Mouse (Mus musculus) ovary, postnatal 36 days (tissue): Measurements from ENCODE around the gene Bud13.
"Not testable (repeated sequence)": the region's sequence is repeated elsewhere in the genome, so short reads cannot be mapped to it uniquely, and the experiment has no call there.

ENCODE experiments used
- DNase-seq: peaks from one replicate; pipeline ENCODE4 v3.0.0; 2022; ENCODE audit warnings: low spot score, mixed read lengths

Gene Bud13

GRCm38 (mm10) chr9:46302142-46302541, 19.3 kb downstream of the Bud13 start:
- peak; percentile 22 for DNase-seq

GRCm38 (mm10) chr9:46309121-46309520, 26.3 kb downstream of the Bud13 start:
- DNase-seq = no peak

DNA sequence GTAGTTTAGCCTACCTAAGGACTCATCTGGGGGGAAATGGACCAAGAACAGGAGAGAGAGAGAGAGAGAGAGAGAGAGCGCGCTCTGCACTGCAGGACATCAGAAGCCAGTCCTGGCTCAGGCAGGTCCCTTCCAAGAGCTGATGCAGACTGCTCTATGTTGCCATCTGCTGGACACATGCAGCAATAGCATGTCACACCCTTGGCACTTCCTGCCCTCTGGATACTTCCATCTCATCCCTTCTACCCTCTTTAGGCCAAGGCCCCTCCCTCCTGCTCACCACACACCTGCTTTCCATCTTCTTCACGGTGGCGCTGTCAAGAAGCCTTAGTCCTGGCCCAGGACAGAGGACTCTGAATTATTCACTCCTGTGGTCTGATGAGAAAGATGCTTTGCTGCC, 31.7 kb downstream of the Bud13 start:
- DNase-seq = peak; percentile 58

GRCm38 (mm10) chr9:46314921-46315320, 32.1 kb downstream of the Bud13 start:
- DNase-seq = no peak

- no peak for DNase-seq
Measured at GRCm38 (mm10) chr9:46315807-46316365, 33.1 kb downstream of the Bud13 start.

- DNase-seq = no peak
Measured at GRCm38 (mm10) chr9:46316388-46316787, 33.6 kb downstream of the Bud13 start.

DNA sequence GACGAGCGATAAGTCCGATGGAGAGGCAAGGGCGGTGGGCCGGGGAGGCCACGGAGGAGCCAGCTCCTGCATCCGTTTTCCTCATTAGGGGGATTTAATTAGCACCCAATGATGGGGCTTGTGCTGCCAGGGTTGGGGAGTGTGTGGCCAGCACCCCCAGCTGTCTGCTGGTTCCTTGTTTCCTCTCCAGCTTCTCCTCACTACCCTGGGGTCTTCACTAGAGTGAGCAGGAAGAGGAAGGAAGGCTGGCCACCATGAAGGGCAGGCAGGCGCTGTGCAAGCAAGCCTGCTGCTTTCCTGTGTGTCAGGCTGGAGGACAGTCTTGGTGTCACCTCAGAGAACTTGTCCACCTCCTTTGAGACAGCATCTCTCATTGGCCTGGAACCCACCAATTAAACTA, 34.1 kb downstream of the Bud13 start:
- no peak for DNase-seq

DNA sequence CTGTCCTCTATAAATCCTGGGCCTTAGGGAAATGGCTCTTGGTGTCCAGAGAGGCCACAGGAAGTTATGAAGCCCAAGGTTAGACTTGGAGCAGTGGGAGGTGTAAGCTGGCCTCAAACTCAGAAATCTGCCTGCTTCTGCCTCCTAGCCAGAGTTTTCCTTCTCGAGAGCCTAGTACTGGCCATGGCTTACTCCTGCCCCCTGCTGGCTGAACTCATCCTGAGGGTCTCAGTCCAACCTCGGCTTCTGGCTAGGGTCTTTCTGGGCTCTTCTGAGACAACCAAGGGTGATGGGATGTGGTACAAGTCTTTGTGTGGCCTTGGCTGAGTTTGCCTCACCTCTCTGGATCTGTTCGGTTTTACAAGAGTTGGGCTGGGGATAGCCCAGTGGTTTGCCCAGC, 35.1 kb downstream of the Bud13 start:
- no peak for DNase-seq

- not testable (repeated sequence) for DNase-seq
Measured at GRCm38 (mm10) chr9:46319886-46320285, 37.1 kb downstream of the Bud13 start, which contains the start of gene 4931429L15Rik. Gene 4931429L15Rik, minus strand, starts transcription at chr9:46319986.

- DNase-seq = no peak
Measured at GRCm38 (mm10) chr9:46320461-46320860, 37.7 kb downstream of the Bud13 start.

DNA sequence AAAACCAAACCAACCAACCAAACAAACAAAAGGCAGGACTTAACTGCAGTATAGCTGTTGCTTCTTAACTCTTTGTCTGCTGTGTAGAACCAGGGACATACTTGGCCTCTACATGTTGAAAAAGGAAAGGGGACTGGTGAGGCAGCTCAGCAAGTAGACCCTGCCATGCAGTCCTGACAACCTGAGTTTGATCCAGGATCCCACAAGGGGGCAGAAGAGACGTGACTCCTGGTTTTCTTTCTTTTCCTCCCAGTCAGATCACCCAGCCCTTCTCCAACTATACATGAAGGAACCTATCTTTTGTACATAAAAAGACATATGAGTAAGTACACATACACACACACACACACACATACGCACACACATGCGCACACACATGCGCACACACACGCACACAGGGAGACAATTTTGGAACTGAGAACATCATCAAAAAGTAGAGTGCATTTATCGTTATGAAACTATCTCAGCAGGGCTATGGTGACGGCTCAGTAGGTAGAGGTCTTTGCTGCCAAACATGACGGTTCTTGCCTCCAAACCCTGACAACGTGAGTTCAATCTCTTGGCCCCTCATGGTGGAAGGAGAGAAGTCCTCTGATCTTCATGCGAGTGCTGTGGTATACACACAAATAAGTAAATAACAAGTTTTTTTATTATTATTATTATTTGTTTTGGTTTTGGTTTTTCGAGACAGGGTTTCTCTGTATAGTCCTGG, 44.0 kb downstream of the Bud13 start:
- no peak for DNase-seq

- no peak for DNase-seq
Measured at GRCm38 (mm10) chr9:46327706-46328571, 45.1 kb downstream of the Bud13 start.

- peak; percentile 51 for DNase-seq
Measured at GRCm38 (mm10) chr9:46328572-46329249, 45.9 kb downstream of the Bud13 start.

- DNase-seq = no peak
Measured at GRCm38 (mm10) chr9:46329250-46329648, 46.4 kb downstream of the Bud13 start.

DNA sequence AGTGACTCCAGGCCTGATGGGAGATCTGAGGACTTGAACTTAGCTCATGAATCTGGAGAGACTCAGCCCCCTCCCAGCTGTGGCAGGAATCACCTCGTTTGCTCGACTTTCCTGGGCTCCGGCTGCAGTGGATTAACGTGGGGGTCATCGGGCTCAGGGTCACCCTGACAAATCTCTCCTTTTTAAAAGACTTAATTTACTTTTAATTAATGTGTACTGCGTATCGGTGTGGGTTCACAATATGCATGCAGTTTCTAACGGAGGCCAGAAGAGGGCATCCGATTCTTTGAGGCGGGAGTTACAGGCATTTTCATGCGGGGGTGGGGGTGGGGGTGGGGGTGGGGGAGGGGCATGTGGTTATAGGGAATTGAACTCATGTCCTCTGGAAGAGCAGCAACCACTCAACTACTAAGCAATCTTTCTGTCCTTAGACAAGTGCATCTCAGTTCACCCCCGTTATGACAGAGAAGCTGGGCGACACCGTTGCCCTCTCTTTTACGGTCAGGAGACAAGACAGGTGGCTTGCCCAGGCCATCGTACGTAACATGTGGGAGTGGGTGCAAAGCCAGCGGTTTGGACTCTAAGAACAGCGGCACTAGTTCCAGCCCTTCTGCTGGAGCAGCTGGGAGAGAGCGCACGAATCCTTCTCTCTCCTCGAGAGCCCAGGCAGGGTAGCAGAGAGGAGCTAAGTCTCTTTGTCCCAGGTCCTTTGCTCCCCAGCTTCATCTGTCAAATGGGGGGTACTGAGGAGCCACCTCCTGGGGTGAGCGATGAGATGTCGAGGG, 47.2 kb downstream of the Bud13 start:
- DNase-seq = no peak

DNA sequence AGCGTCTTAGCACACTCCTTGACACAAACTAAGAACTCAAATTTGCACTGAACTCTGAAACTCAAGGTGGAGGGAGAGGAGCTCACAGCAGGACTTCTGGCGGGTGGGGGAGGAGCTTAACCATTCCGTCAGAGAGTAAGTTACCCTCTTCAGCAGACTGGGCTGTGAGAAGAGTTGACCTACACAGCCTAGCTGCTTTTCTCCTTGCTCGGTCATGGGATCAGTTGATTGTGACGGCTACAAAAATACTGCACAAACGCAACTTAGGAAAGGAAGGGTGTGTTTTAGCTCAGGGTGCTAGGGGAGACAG, 47.7 kb downstream of the Bud13 start:
- DNase-seq = no peak

GRCm38 (mm10) chr9:46331301-46331700, 48.5 kb downstream of the Bud13 start:
- DNase-seq = no peak

- no peak for DNase-seq
Measured at GRCm38 (mm10) chr9:46334471-46335025, 51.7 kb downstream of the Bud13 start.

DNA sequence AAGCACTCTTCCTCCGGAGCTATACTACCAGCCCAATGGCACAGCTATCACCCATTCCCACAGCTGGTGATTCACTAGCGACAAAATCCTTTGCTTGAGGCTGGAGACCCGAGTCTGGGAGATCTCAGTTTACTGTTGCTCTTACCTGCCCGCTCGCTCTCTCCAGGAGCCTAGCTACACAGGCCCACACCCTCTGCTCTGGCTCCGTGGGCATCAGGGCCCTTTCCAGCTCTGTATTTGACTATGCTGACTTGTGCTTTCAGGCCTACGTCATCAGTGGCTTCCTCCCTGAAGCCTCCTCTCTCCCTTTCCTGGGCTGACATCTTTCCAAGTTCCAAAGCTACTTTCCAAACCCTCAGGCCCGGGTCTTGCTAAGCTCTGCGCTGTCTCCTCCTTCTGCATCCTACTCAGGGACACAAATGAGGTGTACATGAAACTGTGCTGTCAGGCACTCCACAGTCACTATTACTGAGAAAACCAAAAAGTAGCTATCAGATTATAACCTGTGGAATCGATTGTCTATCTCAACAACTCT, 52.7 kb downstream of the Bud13 start:
- no peak for DNase-seq

DNA sequence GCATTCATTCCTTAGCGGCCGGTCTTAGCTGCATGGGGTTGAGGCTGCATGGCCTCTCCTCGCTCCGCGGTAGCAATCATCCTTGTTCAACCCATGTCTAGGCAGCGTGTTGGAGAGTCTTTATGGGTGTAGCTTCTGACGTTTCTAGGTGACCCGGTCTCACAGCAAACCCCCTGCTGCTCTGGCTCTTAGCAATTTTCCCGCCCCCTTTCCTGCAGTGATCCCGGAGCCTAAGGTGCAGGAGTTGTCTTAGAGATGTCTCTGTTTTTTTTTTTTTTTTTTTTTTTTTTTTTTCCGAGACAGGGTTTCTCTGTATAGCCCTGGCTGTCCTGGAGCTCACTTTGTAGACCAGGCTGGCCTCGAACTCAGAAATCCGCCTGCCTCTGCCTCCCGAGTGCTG, 53.5 kb downstream of the Bud13 start:
- not testable (repeated sequence) for DNase-seq

DNA sequence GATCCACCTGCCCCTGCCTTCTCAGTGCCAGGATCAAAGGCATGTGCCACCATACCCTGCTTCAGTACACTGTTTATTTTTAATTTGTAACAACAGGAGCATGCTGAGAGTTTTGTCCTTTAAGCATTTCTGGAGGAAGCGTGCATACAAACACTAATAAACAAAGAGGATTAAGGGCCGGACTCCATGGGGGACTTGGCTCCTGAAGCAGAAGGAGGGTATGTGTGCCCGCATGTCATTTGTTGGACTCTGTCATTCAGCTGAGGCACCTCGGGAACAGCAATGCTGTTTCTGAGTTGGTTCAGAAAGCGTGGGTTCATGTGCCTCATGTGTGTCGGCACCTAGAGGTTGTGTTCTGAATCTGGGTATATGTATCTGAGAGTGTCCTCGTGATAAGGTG, 54.5 kb downstream of the Bud13 start:
- DNase-seq = no peak
